Mouse (Mus musculus) cerebellum, adult 11-12 months (tissue): ENCODE results near the gene Gpr83.

Experiments used
- DNase-seq: peaks from one replicate; pipeline ENCODE4 v3.0.0; 2022

The Gpr83 gene

DNA sequence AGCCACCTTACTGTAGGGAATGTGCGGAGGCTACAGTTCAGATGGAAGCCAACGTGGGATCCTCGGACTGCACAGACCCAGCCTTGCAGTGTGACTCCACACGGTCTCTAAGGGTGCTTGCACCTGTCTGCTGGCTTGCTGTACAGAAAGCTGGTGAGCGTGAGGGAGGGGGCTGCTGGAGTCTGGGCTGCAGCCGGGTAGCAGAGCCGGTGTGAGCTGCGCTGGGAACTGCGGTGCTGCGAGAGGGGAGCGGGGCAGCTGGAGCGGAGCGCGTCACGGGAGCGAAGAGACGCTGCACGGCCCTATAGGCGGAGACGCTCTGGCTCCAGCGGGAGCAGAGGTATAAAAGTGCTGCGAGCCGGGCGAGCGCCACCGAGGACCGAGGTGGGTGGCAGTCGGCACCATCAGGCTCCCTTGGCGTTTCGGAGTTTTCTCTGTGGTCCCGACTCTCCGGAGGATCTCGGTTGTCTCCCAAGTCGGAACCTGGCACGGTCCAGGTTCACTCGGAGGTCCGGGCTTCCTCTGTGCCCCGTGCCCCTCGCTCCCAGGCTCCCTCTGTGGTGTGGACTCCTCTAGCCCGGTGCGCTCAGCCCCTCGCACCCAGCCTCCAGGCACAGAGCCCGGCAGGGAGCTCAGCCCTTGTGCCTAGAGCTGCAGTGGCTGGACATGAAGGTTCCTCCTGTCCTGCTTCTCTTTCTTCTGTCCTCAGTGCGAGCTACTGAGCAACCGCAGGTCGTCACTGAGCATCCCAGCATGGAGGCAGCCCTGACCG lies at the start of gene Gpr83:
Gene Gpr83, plus strand, starts transcription at position 343 of the 772 bp plus-strand sequence.
- no peak for DNase-seq

DNA sequence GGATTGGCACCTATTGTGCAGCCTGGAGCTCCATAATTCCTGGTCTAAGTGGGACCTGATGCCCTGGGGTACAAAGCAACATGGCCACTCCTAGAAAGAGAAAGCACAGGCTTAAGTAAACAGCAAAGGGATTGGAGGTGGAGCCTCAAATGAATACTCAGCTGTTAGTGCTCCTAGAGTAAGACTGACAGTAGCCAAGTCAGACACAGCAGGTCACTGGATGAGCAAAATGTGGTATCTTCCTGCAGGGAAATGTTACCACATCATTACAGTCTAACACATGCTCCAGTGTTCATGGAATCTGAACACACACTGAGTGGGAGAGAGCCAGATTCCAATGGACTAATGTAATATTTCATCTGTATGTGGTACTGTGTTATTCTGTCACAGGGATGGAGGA lies 38.6 kb upstream of the Gpr83 start:
- no peak for DNase-seq

DNA sequence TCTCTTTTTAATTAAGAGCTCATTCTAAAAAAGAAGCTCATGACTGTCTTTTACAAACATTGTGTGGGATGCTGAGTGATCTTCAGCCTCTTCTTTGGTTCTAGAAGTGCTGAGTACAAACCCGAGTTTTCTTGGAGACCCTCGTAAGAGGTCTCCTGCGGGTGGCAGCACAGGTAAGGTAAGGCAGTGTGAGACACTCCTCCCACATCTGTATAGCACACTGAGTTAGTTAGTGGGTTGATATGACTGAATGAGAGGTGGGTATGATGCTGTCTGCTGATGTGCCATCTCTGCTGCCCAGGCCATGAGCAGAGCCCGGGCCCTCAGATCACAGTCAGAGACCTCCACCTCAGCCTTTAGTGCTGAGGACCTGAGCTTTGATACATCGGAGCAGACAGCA lies 35.2 kb upstream of the Gpr83 start:
- DNase-seq = no peak

DNA sequence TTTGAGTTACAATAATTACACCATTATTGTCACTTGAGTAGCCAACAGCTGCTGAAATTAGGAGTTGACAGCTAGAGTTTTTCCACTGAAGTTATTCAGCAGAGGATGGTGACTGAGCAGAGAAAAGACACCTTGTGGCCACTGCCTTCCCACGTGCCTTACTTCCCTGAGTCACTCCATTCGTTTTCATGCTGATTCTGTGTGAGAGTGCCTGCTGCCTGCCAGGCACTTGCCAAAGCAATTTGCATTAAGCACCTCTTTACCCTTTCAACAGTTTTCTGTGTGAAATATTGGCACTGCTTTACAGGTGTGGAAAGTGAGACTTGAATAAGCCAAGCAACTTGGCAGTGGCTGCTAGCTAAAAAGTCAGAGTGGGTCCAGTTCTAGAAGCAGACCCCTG lies 32.1 kb upstream of the Gpr83 start:
- no peak for DNase-seq

DNA sequence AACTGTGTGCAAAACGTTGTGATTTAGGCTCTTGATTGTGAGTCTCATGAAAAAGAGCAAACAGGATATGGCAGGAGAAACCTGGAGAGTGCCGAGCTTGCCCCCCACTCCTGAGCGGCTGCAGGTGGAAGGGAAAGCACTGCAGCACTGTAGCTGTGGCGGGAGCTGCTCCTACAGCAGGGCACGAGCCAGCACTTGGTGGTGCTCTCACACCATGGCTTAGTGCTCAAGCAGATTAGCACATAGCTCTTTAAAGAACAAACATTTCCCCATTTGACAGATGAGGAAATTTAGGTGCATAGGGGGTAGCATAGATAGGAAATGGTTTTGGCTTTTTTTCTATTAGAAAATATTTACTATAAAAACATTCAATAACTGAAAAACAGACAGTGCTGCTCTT lies 28.0 kb upstream of the Gpr83 start:
- DNase-seq = no peak

DNA sequence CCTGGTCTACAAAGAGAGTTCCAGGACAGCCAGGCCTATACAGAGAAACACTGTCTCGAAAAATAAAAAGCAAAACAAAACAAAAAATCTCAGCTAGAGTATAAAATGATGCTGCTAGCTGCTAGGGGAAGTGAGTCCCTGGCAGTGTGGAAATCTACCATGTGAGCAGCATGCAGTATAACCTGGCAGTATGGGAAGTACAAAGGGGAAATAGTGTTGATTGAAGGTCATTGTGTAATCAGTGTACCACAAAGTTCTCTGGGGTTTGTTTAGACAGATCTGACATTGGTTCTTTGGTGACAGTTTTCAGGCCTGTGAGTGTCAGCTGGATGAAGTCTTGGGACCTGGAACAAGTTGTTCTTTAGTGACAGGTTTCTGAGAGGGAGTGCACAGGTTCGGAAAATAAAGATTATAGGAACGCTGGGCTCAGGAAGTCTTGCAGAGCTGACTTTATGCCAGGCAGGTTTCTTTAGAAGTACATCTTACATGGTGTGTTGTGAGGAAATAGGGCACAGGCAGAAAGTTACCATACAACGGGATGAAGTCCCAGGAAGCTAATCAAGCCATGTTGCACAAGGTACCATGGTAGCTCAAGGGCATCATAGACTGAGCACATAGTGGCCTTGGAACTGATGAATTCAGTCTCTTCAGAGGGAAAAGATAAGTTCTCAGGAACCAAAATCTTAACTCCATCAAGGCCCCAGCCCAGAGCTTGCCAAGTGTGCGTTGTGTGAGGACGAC lies 24.5 kb upstream of the Gpr83 start:
- no peak for DNase-seq

DNA sequence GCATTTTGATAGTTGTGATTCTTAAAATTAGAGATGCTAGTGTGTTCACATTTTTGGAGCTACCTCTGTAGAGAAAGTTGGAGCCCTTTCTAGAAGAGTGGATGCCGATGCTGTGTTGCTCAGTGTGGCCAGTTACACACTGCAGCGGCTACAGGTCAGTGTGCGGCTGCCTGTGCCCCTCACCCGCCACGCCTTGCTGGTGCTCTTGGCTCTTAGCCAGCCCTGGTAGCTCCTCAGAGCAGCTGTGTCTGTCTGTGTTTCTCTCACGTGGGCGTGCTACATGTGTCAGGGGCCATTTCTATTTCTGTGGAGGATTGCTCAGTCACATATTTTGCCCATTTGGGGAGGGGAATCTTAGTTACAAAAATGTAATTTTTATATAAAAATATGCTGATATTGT lies 20.5 kb upstream of the Gpr83 start:
- no peak for DNase-seq

DNA sequence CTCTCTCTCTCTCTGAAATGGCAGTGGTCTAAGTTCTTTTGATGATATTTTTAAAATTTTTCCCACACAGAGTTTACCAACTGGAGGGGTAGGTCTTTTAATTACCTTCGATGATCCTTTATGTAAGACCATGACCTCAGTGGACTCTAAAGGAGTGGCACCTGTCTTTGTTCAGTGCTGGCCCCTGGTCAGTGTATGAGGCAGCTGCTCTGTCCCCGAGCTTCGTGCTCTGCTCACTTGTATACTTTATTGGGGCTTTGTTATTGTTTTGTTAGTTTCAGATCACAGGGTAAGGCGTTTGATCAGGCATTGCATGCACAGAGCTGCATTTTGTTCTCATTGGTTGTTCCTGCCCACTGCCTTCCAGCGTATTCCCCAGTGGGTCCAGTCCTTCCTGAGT lies 20.0 kb upstream of the Gpr83 start:
- no peak for DNase-seq

DNA sequence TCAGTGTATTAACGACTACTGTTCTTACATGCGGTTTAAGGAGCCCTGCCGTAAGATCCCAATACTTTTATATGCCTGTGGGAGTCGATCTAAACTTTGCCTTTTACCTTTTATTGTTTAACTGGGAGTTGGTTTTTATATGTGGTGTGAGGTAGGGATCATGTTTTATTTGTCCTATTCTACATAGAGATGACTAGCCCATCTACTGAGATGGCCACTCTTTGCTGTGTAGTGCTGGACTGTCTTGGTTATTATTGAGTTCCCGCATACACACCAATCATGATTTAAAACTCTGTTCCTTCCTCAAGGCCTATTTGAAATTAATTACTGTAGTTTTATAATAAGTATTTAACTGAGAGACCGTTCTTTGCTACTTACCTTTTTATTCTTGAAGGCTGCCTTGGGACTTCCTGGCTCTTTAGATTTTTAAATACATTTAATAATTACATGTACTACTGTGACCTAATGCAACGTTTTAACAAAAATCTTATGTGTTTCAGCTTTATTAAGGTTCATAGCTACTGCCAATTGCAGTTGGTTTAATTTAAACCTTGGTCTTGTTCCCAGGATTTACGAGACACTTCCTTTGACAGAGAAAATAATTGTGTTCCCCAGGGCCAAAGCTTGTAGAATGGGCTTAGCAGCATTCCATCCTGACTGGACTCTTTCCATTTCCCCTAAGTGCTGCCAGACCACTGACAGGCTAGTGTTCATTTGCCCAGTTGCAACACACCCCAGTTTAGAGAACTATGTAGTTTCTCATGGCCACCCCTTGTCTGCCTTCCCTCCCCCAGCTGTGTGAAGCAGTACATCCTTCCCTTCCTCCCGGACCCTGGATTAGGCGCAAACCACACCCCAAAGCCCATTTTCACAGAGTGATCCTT lies 17.9 kb upstream of the Gpr83 start:
- no peak for DNase-seq

DNA sequence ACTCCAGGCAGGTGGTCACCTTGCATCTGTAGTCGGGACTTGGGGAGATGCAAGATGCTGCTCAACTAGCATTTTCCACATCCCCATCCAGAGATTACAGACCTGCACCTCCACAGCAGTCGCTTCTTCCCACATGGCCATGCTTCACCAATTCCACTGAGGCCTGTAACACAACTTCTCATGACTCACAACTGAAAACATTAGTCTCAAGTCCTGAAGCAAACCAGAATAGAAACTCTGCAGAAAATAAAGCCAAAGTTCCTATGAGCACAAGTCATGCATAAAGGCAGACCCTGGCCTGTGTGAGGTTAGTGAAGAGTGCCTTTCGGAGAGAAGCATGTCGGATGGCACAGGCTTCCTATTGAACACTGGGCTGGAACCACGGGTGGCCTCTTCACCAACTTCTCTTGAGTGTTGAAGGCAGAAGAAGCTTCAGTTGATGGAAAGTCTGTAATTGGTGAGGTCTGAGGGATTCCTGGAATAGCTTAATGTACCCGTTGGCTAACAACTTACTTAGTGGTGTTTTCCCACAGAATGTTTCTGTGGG lies 16.6 kb upstream of the Gpr83 start:
- DNase-seq = no peak

DNA sequence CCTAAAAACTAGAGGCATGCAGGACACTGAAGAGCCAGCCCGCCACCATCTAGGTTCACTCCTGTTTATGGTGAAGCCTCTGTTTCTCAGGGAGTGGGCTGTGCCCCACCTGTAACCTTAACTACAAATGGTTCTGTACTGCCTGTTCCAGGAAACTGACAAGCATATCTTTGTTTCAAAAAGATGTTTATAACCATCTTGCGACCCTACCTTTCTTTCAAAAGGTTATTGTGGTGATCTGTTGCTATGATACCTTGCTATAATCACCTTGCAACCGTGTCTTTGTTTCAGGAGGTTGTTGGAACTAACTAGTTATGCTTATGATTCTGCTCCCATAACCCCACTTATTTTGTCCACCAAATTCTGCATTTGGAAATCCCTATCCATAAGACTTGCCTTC lies 16.1 kb upstream of the Gpr83 start:
- DNase-seq = no peak

DNA sequence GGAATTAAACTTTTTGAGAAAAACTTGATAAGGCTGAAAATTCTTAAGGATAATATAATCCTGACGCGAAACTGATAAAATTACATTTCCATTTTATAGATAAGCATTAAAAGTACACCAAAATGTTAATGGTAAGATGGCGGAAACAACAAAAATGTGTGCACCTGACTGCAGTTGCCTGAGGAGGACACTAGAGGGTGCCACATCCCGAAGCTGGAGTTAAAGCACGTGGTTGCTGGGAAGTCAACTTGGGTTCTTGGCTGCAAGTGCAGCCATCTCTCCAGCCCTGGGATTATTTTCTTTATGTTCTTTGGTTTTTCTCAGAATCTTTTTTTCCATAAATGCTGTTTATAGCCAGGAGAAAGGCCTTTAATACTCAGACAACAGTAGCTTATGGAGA lies 13.6 kb upstream of the Gpr83 start:
- DNase-seq = no peak

DNA sequence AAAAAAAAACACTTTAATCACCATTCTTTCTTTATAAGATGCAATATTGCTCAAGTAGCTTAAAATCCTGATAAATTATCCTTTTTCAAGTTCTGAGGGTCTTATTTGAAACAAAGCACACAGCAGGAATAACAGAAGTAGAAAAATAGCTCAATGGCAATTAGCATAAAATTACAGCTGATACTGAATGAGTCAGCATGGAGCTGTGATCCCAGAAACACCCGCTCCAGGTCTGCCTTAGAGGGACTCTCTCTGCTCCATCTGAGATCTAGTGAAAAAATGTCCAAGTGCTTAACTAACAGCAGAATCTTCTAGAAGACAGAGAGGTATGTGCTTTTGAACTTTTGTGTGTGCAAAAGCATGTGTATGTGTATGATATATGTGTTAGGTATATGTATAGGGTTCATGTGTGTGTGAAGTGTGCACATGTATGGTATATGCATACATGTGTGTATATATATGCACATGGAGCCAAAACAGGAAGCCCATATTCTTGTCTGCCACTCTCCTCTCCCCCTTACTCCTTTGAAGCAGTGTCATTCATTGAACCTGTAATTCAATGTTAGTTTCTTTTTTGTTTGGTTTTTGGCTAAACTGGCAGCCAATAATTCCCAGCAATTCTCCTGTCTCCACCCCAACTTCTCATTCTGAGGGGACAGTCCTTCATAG lies 11.6 kb upstream of the Gpr83 start:
- no peak for DNase-seq

DNA sequence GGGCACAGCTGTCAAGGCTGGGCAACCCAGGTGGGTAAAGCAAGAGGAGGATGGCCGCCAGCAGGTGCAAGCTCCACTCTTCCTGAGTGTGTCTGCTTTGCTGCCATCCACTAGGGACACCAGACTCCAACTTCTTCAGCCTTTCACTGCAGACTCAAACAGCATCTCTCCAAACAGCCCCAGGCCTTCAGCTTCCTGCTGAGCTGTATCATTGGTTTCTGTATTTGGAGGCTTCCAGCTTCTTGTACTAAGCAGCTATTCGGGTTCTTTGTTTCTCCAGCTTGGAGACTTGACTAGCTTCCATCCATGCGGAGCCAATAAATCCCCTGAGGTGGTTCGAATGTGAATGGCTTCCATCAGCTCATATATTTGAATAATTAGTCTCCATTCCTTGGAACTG lies 5.4 kb upstream of the Gpr83 start:
- no peak for DNase-seq

DNA sequence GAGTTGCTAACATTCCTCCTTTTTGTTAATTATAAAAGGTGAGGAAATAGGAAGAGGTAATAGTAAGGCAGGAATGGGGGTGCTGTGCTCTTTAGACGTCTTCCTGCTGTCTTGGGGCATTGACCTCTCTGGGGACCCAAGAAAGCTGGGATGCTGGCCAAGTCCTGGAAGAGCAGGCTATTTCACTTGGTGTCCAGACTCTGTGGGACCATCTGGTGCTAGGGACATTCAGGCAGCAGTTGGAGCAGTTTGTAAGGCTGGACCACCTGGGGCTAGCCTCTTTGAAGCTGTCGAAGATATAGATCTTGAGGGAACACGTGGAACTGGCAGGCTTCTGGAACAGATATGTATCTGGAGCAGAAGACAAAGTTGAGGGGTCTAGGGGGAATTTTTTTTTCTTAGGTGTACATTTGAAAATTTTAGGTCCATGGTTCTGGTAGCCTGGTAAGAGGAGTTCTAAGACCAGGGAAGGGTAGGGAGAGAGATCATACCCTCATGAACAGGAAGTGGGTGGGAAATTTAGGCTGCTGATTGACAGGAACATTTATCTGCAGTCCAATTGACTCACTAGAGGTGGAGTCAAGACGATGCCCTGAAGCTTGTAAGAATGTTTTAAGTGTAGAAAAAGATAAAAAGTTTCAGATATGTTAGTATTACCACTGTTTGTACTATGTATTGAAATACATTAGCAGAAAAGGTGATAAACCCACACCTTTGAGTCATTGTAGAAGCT lies 2.9 kb upstream of the Gpr83 start:
- peak; percentile 15 for DNase-seq

DNA sequence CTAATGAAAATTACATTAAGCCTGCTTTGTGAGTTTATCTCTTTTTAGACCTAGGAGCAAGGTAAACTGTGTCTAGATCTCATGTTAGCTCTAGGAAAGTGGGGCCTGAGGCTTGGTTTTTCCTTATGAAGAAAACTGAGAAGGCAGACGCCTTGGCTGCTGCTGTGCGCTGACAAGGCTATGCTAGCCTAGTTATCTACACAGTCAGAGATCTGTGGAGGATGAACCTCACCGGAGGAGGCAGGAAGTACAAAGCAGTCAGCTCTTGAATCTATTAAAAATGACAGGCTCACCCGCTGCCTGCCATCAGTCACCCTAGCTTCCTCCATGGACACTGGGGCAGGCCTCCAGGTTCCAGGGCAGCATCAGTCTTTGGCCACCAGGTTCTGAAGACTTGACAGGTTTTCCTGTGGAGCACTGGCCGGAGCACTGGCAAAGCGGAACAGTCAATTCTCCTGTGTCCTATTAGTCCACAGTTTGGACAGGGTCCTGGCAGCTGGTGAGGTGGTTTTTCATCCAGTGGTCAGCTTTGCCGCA lies 1.8 kb upstream of the Gpr83 start:
- no peak for DNase-seq

DNA sequence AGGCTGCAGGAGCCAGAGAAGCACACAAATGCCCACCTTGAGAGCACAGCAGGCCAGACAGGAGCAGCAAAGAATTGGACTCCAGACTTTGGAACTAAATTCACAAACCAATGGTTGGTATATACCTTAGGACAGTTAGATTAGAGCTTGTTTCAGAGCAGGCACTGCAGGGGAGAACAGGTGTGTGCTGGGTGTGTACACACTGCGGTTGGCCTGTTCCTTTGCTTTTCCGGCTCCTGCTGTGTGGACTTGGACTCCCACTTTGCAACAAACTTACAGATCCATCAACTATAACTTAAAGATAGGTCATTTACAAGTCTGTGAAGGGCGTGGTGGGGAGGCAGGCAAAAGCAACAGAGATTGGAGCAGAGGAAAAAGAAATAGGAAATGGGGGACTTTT lies 1.2 kb upstream of the Gpr83 start:
- no peak for DNase-seq

DNA sequence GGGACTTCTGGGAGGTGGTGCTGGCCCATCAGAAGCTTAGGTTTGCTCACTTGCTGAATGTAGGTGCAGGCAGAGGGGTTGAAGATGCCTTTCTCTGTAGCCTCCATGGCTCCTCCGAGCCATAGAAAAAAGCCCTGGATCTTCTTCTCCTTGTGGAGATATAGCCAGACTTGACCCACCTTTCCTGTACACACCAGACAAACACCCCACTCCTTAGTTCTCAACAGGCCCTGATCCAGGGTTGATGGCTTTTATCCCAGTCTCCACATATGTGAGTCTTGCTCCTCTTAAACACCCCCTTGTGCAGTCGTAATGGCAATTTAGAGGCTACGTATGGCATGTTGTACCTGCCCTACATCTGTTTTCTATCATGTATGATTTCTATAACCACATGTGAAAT lies 3.1 kb downstream of the Gpr83 start:
- DNase-seq = no peak

DNA sequence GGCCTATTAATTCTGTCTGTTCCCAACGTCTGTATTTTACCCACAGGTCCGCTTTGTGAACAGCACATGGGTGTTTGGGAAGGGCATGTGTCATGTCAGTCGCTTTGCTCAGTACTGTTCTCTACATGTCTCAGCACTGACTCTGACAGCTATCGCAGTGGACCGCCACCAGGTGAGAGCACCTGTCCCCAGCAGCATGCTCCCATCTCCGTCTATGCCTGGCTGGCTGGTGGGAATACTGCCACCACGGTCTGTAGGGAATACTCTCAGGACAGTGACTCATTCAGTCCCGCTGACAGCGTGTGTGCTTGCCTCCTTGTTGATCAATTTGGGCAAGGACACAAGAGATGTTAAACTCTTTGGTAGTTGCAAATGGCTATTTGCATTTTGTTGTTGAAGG lies 4.7 kb downstream of the Gpr83 start:
- no peak for DNase-seq

DNA sequence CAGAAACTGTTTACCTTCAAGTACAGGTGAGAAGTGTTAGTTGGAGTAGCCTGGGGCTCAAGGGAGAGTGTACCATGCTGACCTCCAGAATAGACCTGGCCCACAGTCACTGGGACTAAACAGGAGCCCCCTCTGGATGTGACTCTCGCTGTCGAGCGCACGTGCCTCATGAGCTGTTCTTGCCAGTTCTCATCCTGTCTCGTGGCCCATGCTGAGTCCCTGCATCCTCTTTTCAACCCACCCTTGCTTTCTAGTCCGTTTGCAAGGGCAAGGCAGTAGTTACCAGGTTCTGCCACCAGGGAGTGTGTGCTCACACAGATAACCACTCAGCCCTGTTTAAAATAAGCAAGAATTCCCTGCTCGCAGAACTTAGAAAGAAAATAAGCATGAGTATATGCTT lies 6.9 kb downstream of the Gpr83 start:
- no peak for DNase-seq

DNA sequence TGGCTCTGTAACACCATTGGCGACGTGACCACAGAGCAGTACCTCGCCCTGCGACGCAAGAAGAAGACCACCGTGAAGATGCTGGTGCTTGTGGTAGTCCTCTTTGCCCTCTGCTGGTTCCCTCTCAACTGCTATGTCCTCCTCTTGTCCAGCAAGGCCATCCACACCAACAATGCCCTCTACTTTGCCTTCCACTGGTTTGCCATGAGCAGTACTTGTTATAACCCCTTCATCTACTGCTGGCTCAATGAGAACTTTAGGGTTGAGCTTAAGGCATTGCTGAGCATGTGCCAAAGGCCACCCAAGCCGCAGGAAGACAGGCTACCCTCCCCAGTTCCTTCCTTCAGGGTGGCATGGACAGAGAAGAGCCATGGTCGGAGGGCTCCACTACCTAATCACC lies 8.3 kb downstream of the Gpr83 start:
- no peak for DNase-seq

DNA sequence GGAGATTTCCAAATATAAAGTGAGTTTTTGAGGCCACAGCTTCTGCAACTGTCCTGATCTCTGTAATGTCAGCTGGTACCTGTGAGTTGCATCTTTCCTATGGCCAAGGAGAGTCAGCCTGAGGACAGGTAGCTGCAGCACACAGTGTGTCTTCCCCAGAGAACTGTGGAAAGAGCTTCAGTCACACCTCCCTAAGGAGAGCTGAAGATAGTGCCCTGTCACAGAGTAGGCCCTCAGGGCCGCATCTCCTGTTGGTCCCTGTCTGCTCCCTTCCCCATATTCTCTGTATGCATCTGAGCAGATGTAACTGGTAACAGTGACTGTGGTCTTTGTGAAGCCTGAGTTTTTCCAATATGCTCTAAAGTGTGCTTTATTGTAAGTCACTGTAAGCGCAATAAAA lies 10.4 kb downstream of the Gpr83 start:
- no peak for DNase-seq
